Mouse (Mus musculus): Measurements from ENCODE around the gene Agbl4. TPM values are rescaled to one million over a fixed set of nuclear protein-coding genes. Genes with fewer than 3 reads are reported as not detected.

Gene Agbl4
- polyA plus RNA-seq (2015; fragmentation: Illumina TruSeq; extraction: RNeasy Lipid Tissue Mini Kit (QIAGEN cat#74804); ENCODE audit: low read depth, low replicate concordance) = 10.0 TPM

GRCm38 (mm10) chr4:110397618-110398045, at the start of gene Agbl4:
Gene Agbl4, plus strand, starts transcription at chr4:110397661.

DNA sequence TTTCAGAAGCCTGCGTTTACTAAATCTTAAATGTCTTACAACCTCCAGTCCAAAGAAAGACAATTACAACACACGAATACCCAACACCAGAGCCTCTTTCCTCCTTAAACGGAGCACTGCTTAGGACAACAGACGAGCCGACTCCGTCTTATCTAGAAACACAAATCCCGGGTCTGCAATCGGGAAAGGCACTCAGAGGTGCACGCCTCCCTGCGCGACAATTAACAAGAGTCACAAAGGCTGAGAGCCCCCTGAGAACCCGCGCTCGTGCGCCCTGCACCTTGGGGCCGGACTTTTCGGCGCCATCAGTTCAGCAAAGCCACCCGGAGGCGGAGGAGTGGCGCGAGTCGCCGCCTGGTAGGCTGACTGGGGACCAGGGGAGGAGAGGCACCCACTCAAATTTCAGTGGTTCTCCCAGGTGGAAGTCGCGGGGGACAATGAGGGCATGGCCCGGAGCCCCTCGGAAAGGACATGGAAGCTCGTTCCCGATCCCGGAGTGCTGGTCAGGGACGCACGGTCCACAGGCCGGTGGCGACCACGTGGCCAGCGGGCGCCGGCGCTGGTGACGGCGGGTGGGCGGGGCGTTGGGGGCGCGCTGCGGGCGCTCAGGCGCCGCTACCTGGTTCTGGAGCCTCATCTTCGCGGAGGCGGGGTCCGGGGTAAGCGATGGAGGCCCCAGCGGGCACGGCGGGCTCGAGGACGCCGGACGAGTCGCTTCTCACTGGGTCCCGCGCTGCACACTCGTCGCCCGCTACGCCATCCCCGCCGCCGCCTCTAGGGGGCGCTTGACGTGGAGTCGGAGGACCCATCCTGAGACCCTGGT, 46.1 kb upstream of the Agbl4 start, which contains the start of gene Elavl4:
Gene Elavl4 (minus strand): TSS at position 732 of the 823 bp plus-strand sequence.

GRCm38 (mm10) chr4:111414818-111415488, 1017.5 kb downstream of the Agbl4 start, which contains the start of gene Bend5:
Gene Bend5, plus strand, starts transcription at chr4:111415006.

Other genes with a start within 250 kb of the Agbl4 start
- 60.0 TPM for gene Elavl4, start 45.8 kb upstream of the Agbl4 start, polyA plus RNA-seq (2015; fragmentation: Illumina TruSeq; extraction: RNeasy Lipid Tissue Mini Kit (QIAGEN cat#74804); ENCODE audit: low read depth, low replicate concordance)